Mouse (Mus musculus) heart, embryonic 14.5 days (tissue): ENCODE data around the gene B3gat1. TPM values are rescaled to one million over a fixed set of nuclear protein-coding genes. Genes with fewer than 3 reads are reported as not detected.

ENCODE experiments used
- ATAC-seq: fragments of 200-750 bp; cut with Nextera tagmentation; 2 replicates; pipeline ENCODE4 v1.8.0; 2017; ENCODE audit warnings: low read depth, moderate TSS enrichment; ENCODE audit not compliant: insufficient number of reproducible peaks, insufficient read depth, low FRiP score
- H3K27ac ChIP-seq, 2 experiments: fragments of 200-500 bp in 1 of 2; fragments of 300-500 bp in 1 of 2; sonication (generic) in 1 of 2; replicated peaks in 1 of 2; 2 replicates each; pipeline ENCODE4 v1.5.1; 2012 to 2014; ENCODE audit warnings: low read depth in 2 of 2, low read length in 2 of 2, control low read depth in 1 of 2, mild to moderate bottlenecking in 1 of 2, mixed read lengths in 1 of 2; ENCODE audit not compliant: control insufficient read depth in 1 of 2, insufficient read depth in 1 of 2
- H3K27me3 ChIP-seq: fragments of 300-500 bp; sonication (generic); 2 replicates; pipeline ENCODE4 v1.6.1; 2014; ENCODE audit warnings: mild to moderate bottlenecking, low read length, control low read depth; ENCODE audit not compliant: control insufficient read depth, insufficient read depth
- H3K36me3 ChIP-seq: fragments of 300-500 bp; sonication (generic); 2 replicates; pipeline ENCODE4 v1.6.1; 2014; ENCODE audit warnings: mild to moderate bottlenecking, control low read depth, low read length, mixed read lengths; ENCODE audit not compliant: control insufficient read depth, insufficient read depth
- H3K4me1 ChIP-seq, 2 experiments: fragments of 200-500 bp in 1 of 2; fragments of 300-500 bp in 1 of 2; sonication (generic) in 1 of 2; 2 replicates each; pipeline ENCODE4 v1.6.1; 2012 to 2014; ENCODE audit warnings: low read length in 2 of 2, control low read depth in 1 of 2, mixed read lengths in 1 of 2; ENCODE audit not compliant: control insufficient read depth in 2 of 2, insufficient read depth in 2 of 2
- H3K4me2 ChIP-seq: fragments of 300-500 bp; sonication (generic); 2 replicates; pipeline ENCODE4 v1.6.1; 2014; ENCODE audit warnings: mild to moderate bottlenecking, low read length
- H3K4me3 ChIP-seq, 2 experiments: fragments of 200-500 bp in 1 of 2; fragments of 300-500 bp in 1 of 2; sonication (generic) in 1 of 2; 2 replicates each; pipeline ENCODE4 v1.5.1; 2012 to 2014; ENCODE audit warnings: low read length in 2 of 2, mild to moderate bottlenecking in 2 of 2, control low read depth in 1 of 2, low read depth in 1 of 2, moderate library complexity in 1 of 2; ENCODE audit not compliant: control insufficient read depth in 1 of 2, insufficient read depth in 1 of 2
- H3K9ac ChIP-seq: fragments of 300-500 bp; sonication (generic); 2 replicates; pipeline ENCODE4 v1.6.1; 2014; ENCODE audit warnings: mild to moderate bottlenecking, low read length
- H3K9me3 ChIP-seq: fragments of 300-500 bp; sonication (generic); 2 replicates; pipeline ENCODE4 v1.6.1; 2016; ENCODE audit warnings: low read length, control low read depth; ENCODE audit not compliant: control insufficient read depth
- WGBS: fragments of 180-500 bp; shearing (Covaris S2); extraction: QIAGEN DNeasy Blood & Tissue Kit; methylation state at CpG from one replicate; pipeline ENCODE4 v1.1.7; 2014; 5-methylcytosine and 5-hydroxymethylcytosine counted together
- polyA plus RNA-seq: library from polyadenylated mRNA; unstranded; fragments of >200 nt; fragmentation: Nextera tagmentation; extraction: Ambion mirVana; gene quantifications from 2 replicates; pipeline ENCODE4 v1.2.1, GENCODE M21; 2014

The B3gat1 gene
- polyA plus RNA-seq, 1 experiment from 2014 or later, result not detected

GRCm38 (mm10) chr9:26804321-26804720 lies 70.8 kb downstream of the B3gat1 start:
- no peaks in the 10 kb centered on the region for H3K9me3 ChIP-seq
- H3K4me3 ChIP-seq, result no peak overlapping the region
- no peaks in the 10 kb centered on the region for H3K36me3 ChIP-seq
- peaks cover 4 to 8% of the 10 kb centered on the region in 2 experiments; a peak in 3 of 4 replicates for H3K4me1 ChIP-seq
- ATAC-seq, result no peak
- H3K4me2 ChIP-seq, result no peak overlapping the region
- H3K27me3 ChIP-seq, result no peaks in the 10 kb centered on the region
- no peak overlapping the region for H3K27ac ChIP-seq
- H3K9ac ChIP-seq, result no peak overlapping the region

- H3K9ac ChIP-seq, result peak within 1 kb of the TSS; percentile 53
- WGBS, result 1% methylated on average over 33 of the region's 33 CpGs
- peak within 1 kb of the TSS; percentile 12 to 58; a peak in 2 of 4 replicates for H3K27ac ChIP-seq
- peak; percentile 100 for ATAC-seq
- H3K9me3 ChIP-seq, result no peaks in the 10 kb centered on the region
- H3K4me3 ChIP-seq, result peak within 1 kb of the TSS; percentile 49 to 55
- H3K27me3 ChIP-seq, result no peaks in the 10 kb centered on the region
- H3K4me1 ChIP-seq, result peaks cover 4 to 8% of the 10 kb centered on the region in 2 experiments; a peak in 3 of 4 replicates
- no peaks in the 10 kb centered on the region for H3K36me3 ChIP-seq
- H3K4me2 ChIP-seq, result peak within 1 kb of the TSS; percentile 83
Observed at GRCm38 (mm10) chr9:26805935-26806666, 72.6 kb downstream of the B3gat1 start, which contains the start of gene Glb1l2. TSS of gene Glb1l2 (minus strand) at chr9:26806468.

- Histone ChIP-seq H3K4me3 (no peak overlapping the region), H3K4me2 (no peak overlapping the region), H3K27me3 (no peaks in the 10 kb centered on the region), H3K4me1 (peaks cover 4 to 8% of the 10 kb centered on the region in 2 experiments; a peak in 3 of 4 replicates), H3K27ac (no peak overlapping the region), H3K9me3 (no peaks in the 10 kb centered on the region), H3K9ac (no peak overlapping the region), H3K36me3 (no peaks in the 10 kb centered on the region)
- 78% methylated on average over 2 of the region's 2 CpGs for WGBS
- ATAC-seq, result no peak
Observed at GRCm38 (mm10) chr9:26808735-26809134, 75.2 kb downstream of the B3gat1 start.

Other genes with a start within 250 kb of the B3gat1 start
- 1.5 and 1.6 TPM in 2 replicates for gene Glb1l2, start 72.7 kb downstream of the B3gat1 start, polyA plus RNA-seq
- not detected in 2 replicates for gene Glb1l3, start 127.2 kb downstream of the B3gat1 start, polyA plus RNA-seq
- gene Gm1110, start 189.4 kb downstream of the B3gat1 start, polyA plus RNA-seq, result not detected in 2 replicates